Mouse (Mus musculus): ENCODE measurements around the gene Kazn.

Kazn gene

GRCm38 (mm10) chr4:142071243-142071991, 167.8 kb downstream of the Kazn start:
- DNase-seq = no peak

GRCm38 (mm10) chr4:142070840-142071239, 168.4 kb downstream of the Kazn start:
- peak; percentile 84 for DNase-seq

- DNase-seq = no peak
Observed at GRCm38 (mm10) chr4:142068899-142069812, 170.0 kb downstream of the Kazn start.

- DNase-seq = peak in 1 of 2 experiments; percentile 60
Observed at GRCm38 (mm10) chr4:142066576-142066975, 172.6 kb downstream of the Kazn start.

GRCm38 (mm10) chr4:142065835-142066234, 173.4 kb downstream of the Kazn start:
- no peak for DNase-seq

- DNase-seq = peak in 1 of 2 experiments; percentile 66
Observed at GRCm38 (mm10) chr4:142065270-142065669, 173.9 kb downstream of the Kazn start.

GRCm38 (mm10) chr4:142064582-142065228, 174.5 kb downstream of the Kazn start:
- DNase-seq = no peak

GRCm38 (mm10) chr4:142063057-142063534, 176.1 kb downstream of the Kazn start:
- DNase-seq = no peak

GRCm38 (mm10) chr4:142061485-142062240, 177.5 kb downstream of the Kazn start:
- no peak for DNase-seq

- no peak for DNase-seq
Observed at GRCm38 (mm10) chr4:142060455-142061378, 178.5 kb downstream of the Kazn start.

- DNase-seq = no peak
Observed at GRCm38 (mm10) chr4:142059841-142060193, 179.4 kb downstream of the Kazn start.

- no peak for DNase-seq
Observed at GRCm38 (mm10) chr4:142059113-142059840, 179.9 kb downstream of the Kazn start.

- DNase-seq = no peak
Observed at GRCm38 (mm10) chr4:142057529-142058216, 181.5 kb downstream of the Kazn start.

GRCm38 (mm10) chr4:142055600-142055999, 183.6 kb downstream of the Kazn start:
- no peak for DNase-seq

- DNase-seq = no peak
Observed at GRCm38 (mm10) chr4:142054580-142054979, 184.6 kb downstream of the Kazn start.

- no peak for DNase-seq
Observed at GRCm38 (mm10) chr4:142053661-142054448, 185.3 kb downstream of the Kazn start.

GRCm38 (mm10) chr4:142053261-142053660, 185.9 kb downstream of the Kazn start:
- no peak for DNase-seq

GRCm38 (mm10) chr4:142052391-142053132, 186.6 kb downstream of the Kazn start:
- peak; percentile 79 to 86 for DNase-seq

Measured in kidney, adult 8-10 months (tissue).